Mouse (Mus musculus): ENCODE measurements at regions not wholly inside any gene's neighbourhood (a gene's known extent, or its start where the extent isn't known, plus 50 kb on each side); places are given as distances from the start of the nearest gene placed in this dataset.
"Not testable (repeated sequence)": the region's sequence is repeated elsewhere in the genome, so short reads cannot be mapped to it uniquely, and the experiment has no call there.

GRCm38 (mm10) chr10:126349076-126349475 lies 383.1 kb downstream of the Lrig3 start:
- TF ChIP-seq FLI1 (IDR thresholded peaks at IDR 0.05; ENCODE audit: low read length), result no peak
- no peak for TF ChIP-seq GATA1 (IDR thresholded peaks at IDR 0.05; ENCODE audit: borderline replicate concordance, low read length)
- H3K4me1 ChIP-seq, result no peaks in the 10 kb centered on the region
- no peaks in the 10 kb centered on the region for H3K27me3 ChIP-seq (replicated peaks)
- H3K36me3 ChIP-seq (replicated peaks; ENCODE audit: low read length), result no peaks in the 10 kb centered on the region
- H3K4me3 ChIP-seq (replicated peaks), result no peak overlapping the region
- peaks cover 62% of the 10 kb centered on the region for H3K9me3 ChIP-seq

GRCm38 (mm10) chr10:126337426-126337825 lies 371.5 kb downstream of the Lrig3 start:
- Histone ChIP-seq H3K4me1 (no peaks in the 10 kb centered on the region), H3K9me3 (peaks cover 47% of the 10 kb centered on the region), H3K27me3 (replicated peaks) (no peaks in the 10 kb centered on the region), H3K4me3 (replicated peaks) (no peak overlapping the region), H3K36me3 (replicated peaks; ENCODE audit: low read length) (no peaks in the 10 kb centered on the region)
- TF ChIP-seq GATA1 (IDR thresholded peaks at IDR 0.05; ENCODE audit: borderline replicate concordance, low read length) (no peak), FLI1 (IDR thresholded peaks at IDR 0.05; ENCODE audit: low read length) (no peak)

- Histone ChIP-seq H3K4me3 (replicated peaks) (no peak overlapping the region), H3K9me3 (peaks cover 30% of the 10 kb centered on the region), H3K4me1 (no peaks in the 10 kb centered on the region), H3K27me3 (replicated peaks) (no peaks in the 10 kb centered on the region), H3K36me3 (replicated peaks; ENCODE audit: low read length) (no peaks in the 10 kb centered on the region)
- TF ChIP-seq GATA1 (IDR thresholded peaks at IDR 0.05; ENCODE audit: borderline replicate concordance, low read length), result no peak
- no peak for TF ChIP-seq FLI1 (IDR thresholded peaks at IDR 0.05; ENCODE audit: low read length)
Observed at GRCm38 (mm10) chr10:126333786-126334185, 367.8 kb downstream of the Lrig3 start.

- H3K4me3 ChIP-seq (replicated peaks), result peak overlapping the region; percentile 56
- H3K36me3 ChIP-seq (replicated peaks; ENCODE audit: low read length), result no peaks in the 10 kb centered on the region
- H3K4me1 ChIP-seq, result no peaks in the 10 kb centered on the region
- H3K27me3 ChIP-seq (replicated peaks), result no peaks in the 10 kb centered on the region
- peaks cover 24% of the 10 kb centered on the region for H3K9me3 ChIP-seq
- TF ChIP-seq FLI1 (IDR thresholded peaks at IDR 0.05; ENCODE audit: low read length) (no peak), GATA1 (IDR thresholded peaks at IDR 0.05; ENCODE audit: borderline replicate concordance, low read length) (no peak)
Observed at GRCm38 (mm10) chr10:126330305-126330969, 364.5 kb downstream of the Lrig3 start.

- no peaks in the 10 kb centered on the region for H3K4me1 ChIP-seq
- TF ChIP-seq GATA1 (IDR thresholded peaks at IDR 0.05; ENCODE audit: borderline replicate concordance, low read length) (no peak), FLI1 (IDR thresholded peaks at IDR 0.05; ENCODE audit: low read length) (no peak)
- no peaks in the 10 kb centered on the region for H3K27me3 ChIP-seq (replicated peaks)
- H3K9me3 ChIP-seq, result peaks cover 70% of the 10 kb centered on the region
- no peak overlapping the region for H3K4me3 ChIP-seq (replicated peaks)
- no peaks in the 10 kb centered on the region for H3K36me3 ChIP-seq (replicated peaks; ENCODE audit: low read length)
Observed at GRCm38 (mm10) chr10:126320831-126321230, 354.9 kb downstream of the Lrig3 start.

- Histone ChIP-seq H3K36me3 (replicated peaks; ENCODE audit: low read length) (no peaks in the 10 kb centered on the region), H3K27me3 (replicated peaks) (no peaks in the 10 kb centered on the region), H3K4me1 (no peaks in the 10 kb centered on the region), H3K4me3 (replicated peaks) (no peak overlapping the region), H3K9me3 (peaks cover 68% of the 10 kb centered on the region)
- no peak for TF ChIP-seq FLI1 (IDR thresholded peaks at IDR 0.05; ENCODE audit: low read length)
- TF ChIP-seq GATA1 (IDR thresholded peaks at IDR 0.05; ENCODE audit: borderline replicate concordance, low read length), result no peak
Observed at GRCm38 (mm10) chr10:126319795-126320194, 353.8 kb downstream of the Lrig3 start.

- Histone ChIP-seq H3K9me3 (peaks cover 47% of the 10 kb centered on the region), H3K4me3 (replicated peaks) (no peak overlapping the region)
- TF ChIP-seq GATA1 (IDR thresholded peaks at IDR 0.05; ENCODE audit: borderline replicate concordance, low read length) (no peak), FLI1 (IDR thresholded peaks at IDR 0.05; ENCODE audit: low read length) (no peak)
Observed at GRCm38 (mm10) chr10:126299962-126300361, 334.0 kb downstream of the Lrig3 start.

GRCm38 (mm10) chr10:126298211-126298610 lies 332.2 kb downstream of the Lrig3 start:
- Histone ChIP-seq H3K9me3 (peaks cover 60% of the 10 kb centered on the region), H3K27me3 (replicated peaks) (no peaks in the 10 kb centered on the region), H3K4me3 (replicated peaks) (no peak overlapping the region), H3K36me3 (replicated peaks; ENCODE audit: low read length) (no peaks in the 10 kb centered on the region), H3K4me1 (no peaks in the 10 kb centered on the region)
- no peak for TF ChIP-seq FLI1 (IDR thresholded peaks at IDR 0.05; ENCODE audit: low read length)
- no peak for TF ChIP-seq GATA1 (IDR thresholded peaks at IDR 0.05; ENCODE audit: borderline replicate concordance, low read length)

More at GRCm38 (mm10) chr10:126299962-126300361, 334.0 kb downstream of the Lrig3 start:
- Histone ChIP-seq H3K36me3 (replicated peaks; ENCODE audit: low read length) (no peaks in the 10 kb centered on the region), H3K27me3 (replicated peaks) (no peaks in the 10 kb centered on the region), H3K4me1 (no peaks in the 10 kb centered on the region)

GRCm38 (mm10) chr10:126295853-126296252 lies 329.9 kb downstream of the Lrig3 start:
- no peak overlapping the region for H3K4me3 ChIP-seq (replicated peaks)
- no peaks in the 10 kb centered on the region for H3K4me1 ChIP-seq
- no peaks in the 10 kb centered on the region for H3K27me3 ChIP-seq (replicated peaks)
- no peak for TF ChIP-seq FLI1 (IDR thresholded peaks at IDR 0.05; ENCODE audit: low read length)
- no peak for TF ChIP-seq GATA1 (IDR thresholded peaks at IDR 0.05; ENCODE audit: borderline replicate concordance, low read length)
- H3K36me3 ChIP-seq (replicated peaks; ENCODE audit: low read length), result no peaks in the 10 kb centered on the region
- peaks cover 57% of the 10 kb centered on the region for H3K9me3 ChIP-seq

GRCm38 (mm10) chr10:126291765-126292164 lies 325.8 kb downstream of the Lrig3 start:
- Histone ChIP-seq H3K4me3 (replicated peaks) (no peak overlapping the region), H3K4me1 (no peaks in the 10 kb centered on the region)
- TF ChIP-seq FLI1 (IDR thresholded peaks at IDR 0.05; ENCODE audit: low read length), result no peak
- no peak for TF ChIP-seq GATA1 (IDR thresholded peaks at IDR 0.05; ENCODE audit: borderline replicate concordance, low read length)

GRCm38 (mm10) chr10:126285096-126285495 lies 319.1 kb downstream of the Lrig3 start:
- H3K9me3 ChIP-seq, result peaks cover 28% of the 10 kb centered on the region
- H3K4me3 ChIP-seq (replicated peaks); H3K27me3 ChIP-seq (replicated peaks); H3K4me1 ChIP-seq; H3K36me3 ChIP-seq (replicated peaks; ENCODE audit: low read length): not testable (repeated sequence)

More at GRCm38 (mm10) chr10:126291765-126292164, 325.8 kb downstream of the Lrig3 start:
- H3K9me3 ChIP-seq, result peaks cover 31% of the 10 kb centered on the region
- no peaks in the 10 kb centered on the region for H3K27me3 ChIP-seq (replicated peaks)
- H3K36me3 ChIP-seq (replicated peaks; ENCODE audit: low read length), result no peaks in the 10 kb centered on the region

All from megakaryocyte, embryonic 14.5 days (primary cell).